Mouse (Mus musculus) bone marrow macrophage, adult 2 months (primary cell): ENCODE measurements around the gene Samd14.

Experiments
- CTCF ChIP-seq: IDR thresholded peaks from 2 replicates; pipeline ENCODE4 v1.5.1; 2012; ENCODE audit warnings: low read depth, mild to moderate bottlenecking, low read length, moderate library complexity
- POLR2A ChIP-seq: IDR thresholded peaks from 2 replicates; pipeline ENCODE4 v1.6.1; 2012; ENCODE audit warnings: mild to moderate bottlenecking, low read depth, low read length, borderline replicate concordance

- TF ChIP-seq POLR2A (no peak), CTCF (no peak)
Observed at GRCm38 (mm10) chr11:95056768-95057501, 47.3 kb downstream of the Samd14 start.
